Mouse (Mus musculus): ENCODE measurements around the gene Fam124a.

DNA sequence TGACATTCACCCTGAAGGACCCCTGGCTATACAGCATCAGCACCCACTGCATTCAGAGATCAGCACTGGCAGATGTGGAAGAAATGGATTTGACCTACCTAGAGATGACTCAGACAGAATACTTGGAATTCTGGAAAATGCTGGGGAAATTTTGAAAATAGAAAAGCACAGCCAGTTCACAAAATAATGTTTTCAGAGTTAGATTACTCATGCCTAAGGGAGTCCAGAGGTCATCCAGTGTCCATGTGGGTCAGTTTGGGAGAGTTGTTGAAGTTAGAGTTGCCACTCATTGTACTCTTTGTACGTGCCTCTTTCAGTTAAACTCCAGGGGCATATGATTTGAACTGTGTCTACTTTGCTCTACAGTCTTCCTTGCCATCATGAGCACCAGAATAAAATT is 13.8 kb upstream of the Fam124a start:
- TF ChIP-seq ZNF384 (IDR thresholded peaks at IDR 0.05; ENCODE audit: low read depth, low read length) (no peak), MAFK (IDR thresholded peaks at IDR 0.05; ENCODE audit: insufficient read depth, low read depth, low read length) (no peak)
